Mouse (Mus musculus) G1E (cell line): Measurements from ENCODE around the gene Asic2. TPM values are rescaled to one million over a fixed set of nuclear protein-coding genes. Genes with fewer than 3 reads are reported as not detected.

Source experiments
- ATAC-seq: 2 replicates; pipeline ENCODE4 v1.8.0; 2016; ENCODE audit warnings: mild to moderate bottlenecking; ENCODE audit not compliant: insufficient number of reproducible peaks, poor library complexity, low FRiP score, severe bottlenecking; ENCODE audit errors: extremely low read depth
- DNase-seq: peaks from one replicate; pipeline ENCODE4 v3.0.0; 2012; ENCODE audit warnings: low spot score
- H3K27me3 ChIP-seq: 2 replicates; pipeline ENCODE4 v1.6.1; 2012; ENCODE audit warnings: mild to moderate bottlenecking, low read length, inconsistent platforms; ENCODE audit not compliant: insufficient read depth
- H3K36me3 ChIP-seq: replicated peaks from 2 replicates; pipeline ENCODE3; 2012; ENCODE audit warnings: mild to moderate bottlenecking, inconsistent platforms
- H3K4me1 ChIP-seq: 2 replicates; pipeline ENCODE4 v1.6.1; 2012; ENCODE audit warnings: low read depth, low read length, inconsistent platforms, mixed read lengths; ENCODE audit not compliant: insufficient read depth
- H3K4me3 ChIP-seq: 2 replicates; pipeline ENCODE4 v1.5.1; 2012; ENCODE audit warnings: low read depth, mild to moderate bottlenecking, inconsistent platforms, low read length, moderate library complexity, mixed read lengths
- H3K9me3 ChIP-seq: replicated peaks from 2 replicates; pipeline ENCODE4 v1.6.1; 2012; ENCODE audit warnings: inconsistent platforms
- CTCF ChIP-seq: IDR thresholded peaks from 2 replicates; pipeline ENCODE4 v1.5.1; 2012; ENCODE audit warnings: low read depth, low read length, inconsistent platforms, mixed read lengths
- GATA1 ChIP-seq: IDR thresholded peaks from 2 replicates; pipeline ENCODE4 v1.6.1; 2012; ENCODE audit warnings: borderline replicate concordance, low read length, inconsistent platforms, mixed read lengths
- GATA2 ChIP-seq: IDR thresholded peaks from 2 replicates; pipeline ENCODE4 v1.6.1; 2012; ENCODE audit warnings: low read depth, low read length, inconsistent platforms, borderline replicate concordance
- POLR2AphosphoS5 ChIP-seq: IDR thresholded peaks from 2 replicates; pipeline ENCODE4 v1.6.1; 2012; ENCODE audit warnings: low read depth, low read length, inconsistent platforms; ENCODE audit not compliant: insufficient replicate concordance
- TAL1 ChIP-seq: conservative IDR thresholded peaks from 2 replicates; pipeline ENCODE4 v1.6.1; 2012; ENCODE audit warnings: low read depth, low read length, inconsistent platforms, mixed read lengths
- polyA plus RNA-seq: library from polyadenylated mRNA; stranded (reverse); fragments of >175 nt; gene quantifications from 2 replicates; pipeline ENCODE4 v1.2.3, GENCODE M21; 2012
- total RNA-seq, 2 experiments: library from RNA; stranded (forward) in 1 of 2; stranded (reverse) in 1 of 2; fragments of 200-1000 nt in 1 of 2; fragments of >200 nt in 1 of 2; fragmentation: Nextera tagmentation in 1 of 2; gene quantifications; 2 replicates each; pipeline ENCODE4 v1.2.3; 2014 to 2017

Gene Asic2
- total and polyA plus RNA-seq, 3 experiments = 0.16 TPM; not detected in 2

GRCm38 (mm10) chr11:81602971-81603370 is 365.3 kb downstream of the Asic2 start:
- H3K36me3 ChIP-seq = no peaks in the 10 kb centered on the region
- ATAC-seq = no peak
- no peak for TF ChIP-seq POLR2AphosphoS5
- TF ChIP-seq CTCF = no peak
- TF ChIP-seq TAL1 = no peak
- TF ChIP-seq GATA1 = no peak
- no peak for TF ChIP-seq GATA2
- DNase-seq = no peak
- H3K4me3 ChIP-seq = no peak overlapping the region
- H3K9me3 ChIP-seq = peaks cover 34% of the 10 kb centered on the region
- H3K4me1 ChIP-seq = no peaks in the 10 kb centered on the region
- H3K27me3 ChIP-seq = no peaks in the 10 kb centered on the region

GRCm38 (mm10) chr11:81601736-81602135 is 366.5 kb downstream of the Asic2 start:
- H3K4me3 ChIP-seq = no peak overlapping the region
- TF ChIP-seq GATA1 = no peak
- TF ChIP-seq CTCF = no peak
- no peak for TF ChIP-seq TAL1
- no peak for TF ChIP-seq GATA2
- no peak for TF ChIP-seq POLR2AphosphoS5
- H3K36me3 ChIP-seq = no peaks in the 10 kb centered on the region
- H3K9me3 ChIP-seq = peaks cover 41% of the 10 kb centered on the region
- no peaks in the 10 kb centered on the region for H3K4me1 ChIP-seq
- ATAC-seq = no peak
- no peak for DNase-seq
- no peaks in the 10 kb centered on the region for H3K27me3 ChIP-seq

GRCm38 (mm10) chr11:81597601-81598000 is 370.7 kb downstream of the Asic2 start:
- Histone ChIP-seq H3K4me3 (no peak overlapping the region), H3K9me3 (peaks cover 52% of the 10 kb centered on the region), H3K4me1 (no peaks in the 10 kb centered on the region), H3K36me3 (no peaks in the 10 kb centered on the region), H3K27me3 (no peaks in the 10 kb centered on the region)
- TF ChIP-seq GATA2 = no peak
- TF ChIP-seq POLR2AphosphoS5 = no peak
- no peak for TF ChIP-seq CTCF
- TF ChIP-seq GATA1 = no peak
- TF ChIP-seq TAL1 = no peak
- ATAC-seq (no peak), DNase-seq (no peak)

- TF ChIP-seq GATA2 (no peak), CTCF (no peak), GATA1 (no peak), TAL1 (no peak), POLR2AphosphoS5 (no peak)
- H3K9me3 ChIP-seq = peaks cover 63% of the 10 kb centered on the region
- ATAC-seq (no peak), DNase-seq (no peak)
- H3K4me1 ChIP-seq = no peaks in the 10 kb centered on the region
- H3K27me3 ChIP-seq = no peaks in the 10 kb centered on the region
- no peaks in the 10 kb centered on the region for H3K36me3 ChIP-seq
- no peak overlapping the region for H3K4me3 ChIP-seq
Measured at GRCm38 (mm10) chr11:81595235-81595634, 373.0 kb downstream of the Asic2 start.

- no peaks in the 10 kb centered on the region for H3K4me1 ChIP-seq
- DNase-seq (no peak), ATAC-seq (no peak)
- H3K36me3 ChIP-seq = no peaks in the 10 kb centered on the region
- peaks cover 67% of the 10 kb centered on the region for H3K9me3 ChIP-seq
- H3K27me3 ChIP-seq = no peaks in the 10 kb centered on the region
- no peak overlapping the region for H3K4me3 ChIP-seq
- TF ChIP-seq TAL1 = no peak
- TF ChIP-seq CTCF = no peak
- no peak for TF ChIP-seq GATA1
- TF ChIP-seq GATA2 = no peak
- TF ChIP-seq POLR2AphosphoS5 = no peak
Measured at GRCm38 (mm10) chr11:81592776-81593175, 375.5 kb downstream of the Asic2 start.

DNA sequence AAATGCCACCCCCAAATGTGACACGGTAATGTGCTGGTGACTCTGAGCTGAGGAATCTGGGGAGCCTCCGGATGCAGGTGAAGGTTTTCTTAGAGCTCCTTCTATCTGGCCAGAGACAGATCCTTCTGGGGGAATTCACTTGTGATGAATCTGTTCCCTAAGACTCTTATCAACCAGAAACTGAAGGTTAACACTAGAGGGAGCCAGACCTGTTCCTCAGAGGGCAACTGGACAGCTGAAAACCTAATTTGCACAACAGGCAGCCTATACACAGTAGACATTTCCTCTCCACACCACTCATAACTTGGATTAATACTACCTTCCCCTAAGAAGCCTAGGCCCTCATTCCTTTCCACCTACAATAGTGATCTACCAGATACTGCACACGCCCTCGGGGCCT is 377.3 kb downstream of the Asic2 start:
- H3K36me3 ChIP-seq = no peaks in the 10 kb centered on the region
- ATAC-seq = no peak
- H3K4me3 ChIP-seq = no peak overlapping the region
- H3K27me3 ChIP-seq = no peaks in the 10 kb centered on the region
- H3K4me1 ChIP-seq = no peaks in the 10 kb centered on the region
- TF ChIP-seq CTCF (no peak), POLR2AphosphoS5 (no peak), GATA1 (no peak), TAL1 (no peak), GATA2 (no peak)
- H3K9me3 ChIP-seq = peaks cover 60% of the 10 kb centered on the region
- no peak for DNase-seq

DNA sequence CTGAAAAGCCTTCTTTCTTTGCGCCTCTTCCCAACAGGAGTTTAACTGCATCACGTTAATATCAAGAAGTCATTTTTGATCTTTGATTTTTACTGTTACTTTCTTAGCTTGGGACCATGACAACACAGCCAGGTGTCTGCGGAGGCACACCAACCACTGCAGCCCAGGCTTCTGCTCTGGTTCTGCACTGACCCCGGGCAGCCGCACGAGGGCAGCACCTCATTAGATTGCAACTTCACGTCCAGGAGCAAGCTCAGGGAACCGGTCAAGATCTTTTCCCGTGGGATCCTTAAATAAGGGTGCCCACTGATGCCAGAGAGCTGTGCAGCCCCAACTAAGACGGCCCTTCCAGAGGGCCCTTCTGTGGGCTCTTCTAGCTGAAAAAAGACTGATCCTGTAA is 379.6 kb downstream of the Asic2 start:
- no peaks in the 10 kb centered on the region for H3K36me3 ChIP-seq
- H3K9me3 ChIP-seq = peaks cover 61% of the 10 kb centered on the region
- no peaks in the 10 kb centered on the region for H3K27me3 ChIP-seq
- no peaks in the 10 kb centered on the region for H3K4me1 ChIP-seq
- ATAC-seq (no peak), DNase-seq (no peak)
- TF ChIP-seq TAL1 (no peak), GATA2 (no peak), GATA1 (no peak), CTCF (no peak), POLR2AphosphoS5 (no peak)
- H3K4me3 ChIP-seq = no peak overlapping the region
